Mouse (Mus musculus) telencephalon, adult 2 months (tissue): ENCODE measurements at regions not wholly inside any gene's neighbourhood (a gene's known extent, or its start where the extent isn't known, plus 50 kb on each side); places are given as distances from the start of the nearest gene placed in this dataset.
"Not testable (repeated sequence)": the region's sequence is repeated elsewhere in the genome, so short reads cannot be mapped to it uniquely, and the experiment has no call there.

Experiments
- DNase-seq: peaks from one replicate; pipeline ENCODE4 v3.0.0-alpha.2; 2011; ENCODE audit warnings: low read depth, low spot score

DNA sequence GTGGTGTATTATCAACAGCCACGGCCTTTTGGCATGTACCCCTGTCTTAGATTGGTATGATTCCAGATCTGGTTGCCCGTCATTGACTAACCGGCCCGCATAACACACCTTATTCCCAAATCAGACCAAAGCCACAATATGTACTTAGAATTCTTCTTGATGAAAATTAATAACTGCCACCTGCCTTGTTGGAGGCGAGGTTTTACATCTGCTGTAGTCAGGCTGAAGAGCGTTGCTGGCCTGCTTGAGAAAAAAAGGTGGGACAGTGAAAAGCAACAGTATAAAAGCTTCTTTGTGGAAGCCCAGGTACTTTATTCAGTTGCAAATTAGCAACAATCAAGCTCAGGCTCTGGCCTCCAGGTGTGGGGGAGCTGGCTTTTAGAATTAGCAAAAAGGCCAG is 223.6 kb upstream of the Car8 start:
- not testable (repeated sequence) for DNase-seq

DNA sequence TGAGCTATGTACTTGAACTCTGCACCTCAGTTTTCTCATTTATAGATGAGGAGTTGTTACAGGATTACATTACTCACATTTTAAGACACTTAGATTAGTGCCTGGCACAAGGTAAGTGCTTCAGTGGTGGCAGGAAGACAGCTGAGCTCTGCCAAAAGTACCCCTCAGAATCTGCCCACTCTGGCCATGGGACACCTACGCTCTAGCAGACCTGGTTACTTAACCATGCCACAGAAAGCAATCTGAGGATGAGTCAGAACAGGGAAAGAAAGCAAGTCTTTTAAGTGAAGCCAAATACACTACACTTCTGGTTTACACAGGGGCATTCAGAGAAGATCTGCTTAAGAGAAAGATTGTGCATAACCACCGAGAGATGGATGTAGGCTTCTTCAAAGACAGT is 215.5 kb upstream of the Car8 start:
- no peak for DNase-seq

DNA sequence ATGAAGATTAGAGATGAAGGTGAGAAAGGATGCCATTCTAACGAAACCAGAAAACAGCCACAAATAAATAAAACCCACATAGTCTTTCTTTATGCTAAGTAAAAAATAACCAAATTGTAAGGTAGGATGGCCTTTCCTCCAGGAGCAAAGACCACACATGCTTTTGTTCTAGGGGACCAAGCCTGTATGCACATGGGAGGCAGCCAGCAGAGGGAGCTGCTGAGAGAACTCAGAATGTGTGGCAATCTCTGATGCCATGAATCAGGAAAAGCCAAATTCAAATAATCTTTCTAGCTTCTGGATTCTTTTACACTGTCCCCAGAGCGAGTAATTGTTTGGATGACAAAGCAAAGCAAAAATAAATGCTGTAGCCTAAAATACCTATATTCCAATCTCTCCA is 193.6 kb upstream of the Car8 start:
- DNase-seq, result no peak

DNA sequence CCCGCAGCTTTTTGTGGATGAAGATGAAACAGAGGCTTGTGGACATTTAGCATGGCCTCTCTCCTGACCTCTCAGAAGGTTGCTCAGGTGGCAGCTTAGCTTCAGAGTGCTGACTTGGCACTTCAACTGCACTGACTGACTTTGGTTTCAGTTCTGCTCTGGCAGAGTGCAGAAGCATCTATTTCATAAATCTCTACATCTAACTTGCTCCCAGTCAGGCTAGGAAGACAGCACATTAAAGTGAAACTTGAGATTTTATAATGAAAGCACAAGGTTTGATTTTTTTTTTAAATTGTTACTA is 192.1 kb upstream of the Car8 start:
- DNase-seq, result no peak

DNA sequence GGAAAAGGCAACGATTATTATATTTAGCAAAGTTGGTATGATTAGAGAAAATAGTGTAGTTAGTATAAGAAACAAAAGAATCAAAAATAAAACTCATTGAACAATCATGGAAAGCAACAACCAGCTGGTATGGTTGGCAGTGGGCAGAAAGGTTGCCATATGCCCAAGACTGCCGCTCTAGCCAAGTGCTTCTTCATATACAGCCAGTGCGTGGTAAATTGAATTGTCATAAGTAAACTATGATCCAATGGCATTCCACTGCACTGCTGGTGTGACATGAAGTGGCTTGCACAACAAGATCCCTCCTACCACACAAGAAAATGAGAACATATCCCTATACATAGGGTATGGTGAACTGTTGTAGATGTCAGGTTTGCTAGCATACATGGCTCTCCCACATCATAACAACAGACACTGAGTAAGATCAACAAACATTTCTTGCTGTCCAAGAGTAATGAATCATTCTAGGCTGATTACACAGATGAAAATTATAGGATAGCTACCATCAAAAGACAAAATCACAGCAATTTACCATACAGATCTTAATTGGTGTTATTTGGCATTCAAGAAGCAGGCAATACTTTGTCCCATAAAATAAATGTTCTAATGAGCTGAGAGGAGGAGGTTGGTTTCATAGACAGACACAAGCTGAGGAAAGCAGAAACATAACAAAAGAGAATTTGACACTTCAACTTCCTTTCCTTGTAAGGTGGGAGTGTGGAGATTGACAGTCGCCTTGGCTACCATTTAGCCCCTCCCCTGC is 191.6 kb upstream of the Car8 start:
- DNase-seq, result no peak

DNA sequence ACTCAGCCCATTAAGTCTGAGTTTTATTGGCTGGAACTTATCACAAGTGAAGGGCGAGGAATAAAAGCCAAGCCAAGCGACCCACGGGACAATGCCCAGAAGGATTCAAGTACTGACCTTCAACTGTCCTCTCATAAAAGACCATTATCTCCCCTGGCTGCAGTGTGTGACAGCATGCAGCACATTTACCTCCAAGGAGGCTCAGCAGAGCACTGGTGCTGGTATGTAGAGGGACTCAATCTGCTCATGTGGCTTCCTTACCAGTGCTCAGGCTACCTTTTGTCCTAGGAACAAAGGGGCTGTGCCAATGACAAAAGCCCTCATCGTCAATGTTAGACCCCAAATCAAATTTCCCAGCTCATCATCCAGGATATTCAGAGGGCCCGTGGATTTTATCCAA is 190.9 kb upstream of the Car8 start:
- DNase-seq, result no peak

DNA sequence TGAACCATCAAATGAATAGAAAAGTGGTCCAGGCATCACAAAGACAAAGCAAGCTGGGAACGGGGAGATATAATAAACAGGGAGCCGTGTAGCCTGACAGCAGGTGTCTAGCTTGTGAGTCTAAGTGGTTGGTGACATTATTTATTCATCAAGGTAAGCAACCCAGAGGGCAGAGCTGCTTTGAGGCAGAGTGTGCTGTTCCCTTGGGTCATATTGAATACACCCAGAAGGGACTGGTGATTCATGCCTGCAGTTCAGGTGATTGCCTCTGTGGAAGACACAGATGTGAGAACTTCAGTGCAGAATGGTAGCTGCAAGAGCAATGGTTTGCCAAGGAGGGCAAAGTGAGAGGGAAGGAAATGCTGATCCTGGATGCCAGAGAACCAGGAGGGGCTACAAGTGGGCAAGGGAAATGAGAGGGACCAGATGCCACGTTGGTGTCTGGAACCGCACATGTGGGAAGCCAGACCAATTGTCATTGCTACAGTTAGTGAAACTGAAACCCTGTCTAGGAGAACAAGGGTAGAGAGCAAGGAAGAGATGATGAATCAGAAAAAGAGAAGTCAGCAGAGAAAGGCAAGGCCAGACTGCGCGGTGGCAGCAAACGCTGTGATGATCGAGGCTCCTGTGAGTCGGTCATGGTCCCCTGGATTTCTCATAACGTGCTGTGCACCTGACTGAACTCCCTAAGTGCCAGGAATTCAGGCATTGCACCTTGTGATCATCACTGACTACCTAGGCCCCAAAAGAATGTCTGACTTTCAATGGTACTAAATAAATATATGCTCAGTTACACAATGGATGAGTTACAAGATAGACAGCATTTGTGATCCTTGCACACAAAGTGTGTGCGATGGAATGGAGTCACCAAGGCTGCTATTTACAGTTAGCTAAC is 190.0 kb upstream of the Car8 start:
- DNase-seq, result no peak

DNA sequence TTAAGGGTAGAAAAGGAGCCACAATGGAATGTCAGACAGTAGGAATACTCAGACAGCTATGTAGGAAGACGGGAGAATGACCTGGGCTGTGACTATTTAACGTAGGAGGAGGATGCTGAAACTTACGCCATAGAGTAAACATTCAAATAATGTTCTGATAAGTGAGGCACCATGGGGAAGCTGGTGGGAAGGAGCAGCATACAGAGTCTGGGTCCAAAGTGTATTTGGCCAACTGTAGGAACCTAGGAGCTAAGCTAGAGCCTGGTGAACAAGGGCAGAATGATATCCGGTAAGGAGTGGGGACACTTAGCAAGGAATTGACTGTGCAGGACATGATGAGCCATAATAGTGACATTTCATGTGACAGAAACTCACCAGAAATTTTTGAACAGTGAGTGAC is 189.0 kb upstream of the Car8 start:
- DNase-seq, result no peak

DNA sequence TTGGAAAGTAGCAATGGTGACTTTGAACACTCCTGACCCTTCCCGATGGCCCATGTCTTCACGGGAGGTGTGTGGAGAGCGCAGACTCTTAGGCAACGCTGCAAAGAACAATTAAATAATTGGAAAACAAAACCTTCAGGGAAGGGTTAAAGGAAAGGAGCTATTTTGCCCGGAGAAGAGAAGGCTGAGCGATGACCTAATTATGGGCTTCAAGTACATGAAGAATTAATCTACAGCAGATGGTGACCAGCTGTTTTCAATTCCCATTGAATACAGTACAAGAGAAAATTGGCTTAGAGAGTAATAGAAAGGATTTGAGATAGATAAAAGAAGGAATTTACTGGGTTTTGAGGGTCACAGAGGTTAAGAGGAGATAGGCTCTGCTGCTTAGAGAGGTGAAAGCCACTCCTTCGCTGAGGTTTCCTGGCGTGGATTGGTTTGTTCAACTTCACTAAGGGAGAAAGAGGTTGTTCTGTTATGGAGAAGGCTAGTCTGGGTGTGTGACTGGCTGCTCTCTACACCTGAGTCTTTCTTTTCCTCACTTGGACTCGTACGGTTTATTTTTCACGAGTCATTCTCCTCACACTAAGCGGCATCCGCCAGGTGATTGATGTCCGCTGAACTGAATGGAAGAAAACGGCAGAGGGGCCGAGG is 184.7 kb upstream of the Car8 start:
- no peak for DNase-seq

DNA sequence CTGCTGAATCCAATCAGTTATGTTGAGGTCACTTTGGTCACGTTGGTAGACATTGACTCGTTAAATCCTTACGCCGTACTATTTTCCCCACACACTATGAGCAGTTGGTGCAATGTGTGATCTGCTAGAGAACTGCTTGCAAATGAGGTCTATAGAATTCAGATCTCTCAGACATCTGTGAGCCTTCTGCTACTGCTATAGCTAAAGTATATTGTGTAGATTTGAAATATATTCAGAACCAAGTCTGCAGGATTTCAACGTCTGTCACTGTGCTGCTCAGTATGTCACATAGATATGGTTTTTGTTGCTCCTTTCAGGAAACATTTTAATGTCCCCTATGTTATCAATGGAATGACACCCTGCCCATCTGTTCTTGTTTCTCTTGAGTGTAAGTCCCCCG is 182.4 kb upstream of the Car8 start:
- DNase-seq, result no peak

DNA sequence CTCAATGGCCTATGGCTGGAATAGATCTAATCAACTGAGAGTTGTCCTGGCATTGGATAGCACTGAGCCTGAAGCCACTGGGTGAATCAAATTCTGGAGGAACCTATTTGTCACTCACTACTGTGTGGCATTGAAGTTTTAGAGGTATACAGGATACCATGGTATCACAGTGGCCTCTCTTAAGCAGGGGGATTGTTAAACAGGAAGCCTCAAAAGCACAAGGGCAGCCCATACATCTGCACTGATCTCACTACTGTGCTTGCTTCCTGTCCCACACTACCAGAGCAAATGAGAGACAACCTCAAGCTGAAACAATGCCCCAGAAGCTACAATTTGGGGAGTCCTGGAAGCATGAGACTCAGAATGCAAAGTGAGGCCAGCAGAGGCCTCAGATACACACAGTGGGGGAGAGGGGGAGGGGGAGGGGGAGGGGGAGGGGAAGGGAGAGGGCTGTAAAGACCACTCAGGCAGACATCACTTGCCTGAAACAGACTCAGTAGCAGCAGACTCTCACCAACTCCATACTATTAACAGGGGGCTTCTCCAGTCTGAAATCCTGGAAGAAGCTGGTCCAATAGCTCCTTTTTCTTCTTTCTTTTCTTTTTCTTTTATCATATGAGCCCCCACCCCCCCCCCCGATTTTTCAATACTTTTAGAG is 179.7 kb upstream of the Car8 start:
- DNase-seq, result no peak

DNA sequence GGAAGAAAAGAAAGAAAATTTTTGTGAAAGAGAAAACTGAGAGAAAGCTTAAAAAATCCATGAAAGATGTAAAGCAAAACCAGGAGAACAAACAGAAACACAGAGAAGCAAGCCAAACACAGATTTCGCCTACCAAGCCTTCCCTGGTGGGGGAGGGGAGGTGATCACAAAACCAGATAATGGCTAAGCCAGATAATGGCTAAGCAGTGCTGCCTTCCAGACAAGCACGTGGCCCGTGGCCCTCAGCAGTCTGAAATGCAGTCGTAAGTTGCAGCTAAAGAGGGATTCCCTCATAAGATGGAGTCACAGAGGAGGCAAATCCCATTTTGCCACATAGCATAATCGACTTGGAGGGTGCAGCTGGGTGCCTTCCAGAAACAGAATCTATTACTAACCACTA is 179.0 kb upstream of the Car8 start:
- no peak for DNase-seq

DNA sequence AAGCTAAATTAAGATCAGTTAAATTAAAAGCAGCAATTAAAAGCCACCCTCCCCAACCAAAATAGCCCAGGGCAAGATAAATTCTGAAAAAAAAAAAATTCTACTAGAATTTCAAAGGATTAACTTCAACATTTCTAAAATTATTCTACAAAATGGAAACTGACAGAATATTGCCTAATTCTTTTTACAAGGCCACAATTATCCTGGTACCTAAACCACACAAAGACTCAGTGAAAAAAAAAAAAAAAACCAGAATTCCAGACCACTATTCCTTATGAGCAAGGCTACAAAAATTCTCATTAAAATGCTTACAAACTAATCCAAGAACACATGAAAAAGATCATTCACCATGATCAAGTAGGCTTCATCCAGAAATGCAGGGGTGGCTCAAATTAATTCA is 174.5 kb upstream of the Car8 start:
- no peak for DNase-seq

DNA sequence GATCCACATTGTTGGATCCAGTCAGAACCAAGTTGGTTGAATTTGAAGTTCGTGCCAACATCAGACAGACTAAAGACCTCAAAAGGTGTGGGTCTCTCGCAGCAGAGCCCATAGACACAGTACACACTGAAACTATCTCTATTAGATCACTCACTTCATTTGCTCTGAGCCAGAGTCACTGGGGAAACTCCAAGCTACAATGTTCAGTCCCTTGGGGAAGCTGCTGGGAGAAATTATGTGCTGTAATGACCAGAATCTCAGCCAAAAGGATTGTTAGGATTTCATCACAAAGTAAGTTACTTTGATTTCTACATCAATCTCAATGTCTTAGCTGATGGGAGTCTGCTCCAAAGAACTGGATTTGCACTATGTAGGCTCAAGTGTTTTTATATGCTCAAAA is 161.2 kb upstream of the Car8 start:
- DNase-seq, result no peak

DNA sequence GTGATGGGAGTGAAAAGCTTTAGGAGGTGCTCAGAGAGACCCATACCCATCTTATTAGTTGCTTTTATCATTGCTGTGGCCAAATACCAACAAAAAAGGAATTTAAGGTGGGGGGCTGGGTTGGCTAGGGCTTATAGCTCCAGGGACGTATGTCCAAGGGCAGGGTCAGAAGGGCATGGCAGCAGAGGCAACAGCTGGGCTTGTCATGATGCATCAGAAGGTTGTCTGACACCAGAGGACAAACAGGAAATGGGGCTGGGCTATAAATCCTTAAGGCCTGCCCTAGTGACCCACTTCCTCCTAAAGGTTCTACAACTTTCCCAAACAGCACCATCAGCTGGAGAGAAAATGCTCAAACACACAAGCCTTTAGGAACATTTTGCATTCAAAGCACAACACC is 160.6 kb upstream of the Car8 start:
- DNase-seq, result no peak

DNA sequence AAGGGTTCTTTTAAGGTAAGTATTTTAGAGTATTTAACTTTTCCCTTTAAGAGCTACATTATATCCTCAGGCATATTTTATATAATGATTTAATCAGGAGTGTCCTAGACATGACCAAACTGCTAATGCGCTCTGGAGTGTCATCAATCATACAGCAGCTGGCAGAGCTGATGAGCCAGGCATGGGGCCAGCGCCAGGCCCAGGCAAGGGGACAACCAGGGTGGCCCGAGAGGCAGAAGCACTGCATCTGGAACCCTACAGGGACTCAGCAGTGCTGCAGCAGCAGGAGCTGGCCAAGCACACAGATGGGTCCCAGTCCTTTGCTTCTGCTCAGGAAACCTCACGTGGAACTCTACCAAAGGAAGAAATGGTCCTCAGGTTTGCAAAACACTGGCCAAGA is 160.1 kb upstream of the Car8 start:
- no peak for DNase-seq

DNA sequence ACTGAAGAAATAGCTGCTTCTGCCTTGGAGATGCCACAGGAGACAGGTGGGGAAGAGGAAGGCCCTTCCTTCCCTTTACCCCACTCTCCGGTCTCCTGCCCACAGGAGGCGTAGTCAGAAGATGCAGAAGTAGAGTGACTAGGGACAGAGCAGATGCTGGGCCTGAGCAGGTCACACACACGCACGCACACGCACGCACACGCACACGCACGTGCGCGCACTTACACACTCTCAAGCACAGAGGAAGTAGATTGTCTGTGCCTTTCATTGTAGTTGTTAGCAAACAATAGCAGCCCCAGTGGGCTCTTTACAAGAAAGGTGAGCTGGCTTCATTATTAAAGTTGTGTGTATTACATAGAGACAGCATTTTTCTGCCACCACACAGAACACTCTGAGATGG is 144.3 kb upstream of the Car8 start:
- no peak for DNase-seq

DNA sequence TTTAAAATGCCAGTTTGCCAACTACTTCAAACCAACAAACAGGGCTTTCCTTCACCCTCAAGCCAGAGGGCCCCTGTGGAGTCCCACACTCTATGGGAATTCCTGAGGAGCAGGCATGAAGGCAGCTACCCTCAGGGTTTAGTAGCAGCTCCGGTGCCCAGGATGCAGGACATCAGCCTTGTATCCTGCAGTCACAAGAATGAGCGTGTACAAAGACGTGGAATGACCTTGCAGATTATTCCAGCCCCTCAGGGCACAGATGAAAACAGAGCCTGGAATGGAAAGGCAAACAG is 143.2 kb upstream of the Car8 start:
- DNase-seq, result no peak

DNA sequence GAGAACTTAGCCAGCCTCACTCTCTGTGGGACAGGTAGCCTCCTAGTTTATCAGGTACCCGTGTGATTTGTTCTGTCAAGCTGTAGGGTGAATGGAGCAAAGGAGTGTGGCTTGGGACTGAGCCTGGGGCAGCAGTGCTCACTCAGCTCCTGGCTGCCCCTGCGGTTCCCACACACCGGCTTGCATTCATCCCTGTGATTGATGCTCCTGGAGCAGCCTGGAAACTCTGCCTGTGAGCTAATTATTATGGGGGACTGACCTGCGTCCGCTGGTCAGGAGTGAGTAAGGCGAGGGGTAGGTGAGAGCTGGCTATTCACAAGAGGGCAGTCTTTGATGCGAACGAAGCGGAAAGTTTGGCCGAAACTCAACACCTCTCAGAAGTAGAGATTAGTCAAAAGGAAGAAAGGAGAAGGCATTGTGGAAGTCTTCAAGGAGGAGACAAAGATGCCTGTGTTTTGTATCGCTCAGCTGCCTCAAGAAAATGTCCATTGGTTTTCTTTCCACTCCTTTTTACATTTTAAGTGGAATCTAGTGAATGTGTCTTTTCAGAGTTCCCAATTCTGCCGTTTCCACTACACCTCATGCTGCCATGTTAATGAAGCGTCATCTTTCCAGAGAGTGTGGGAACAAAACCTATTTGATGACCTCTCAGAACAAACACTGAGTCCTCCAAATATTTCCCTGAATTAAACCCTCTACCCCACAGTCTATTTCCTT is 142.7 kb upstream of the Car8 start:
- no peak for DNase-seq

DNA sequence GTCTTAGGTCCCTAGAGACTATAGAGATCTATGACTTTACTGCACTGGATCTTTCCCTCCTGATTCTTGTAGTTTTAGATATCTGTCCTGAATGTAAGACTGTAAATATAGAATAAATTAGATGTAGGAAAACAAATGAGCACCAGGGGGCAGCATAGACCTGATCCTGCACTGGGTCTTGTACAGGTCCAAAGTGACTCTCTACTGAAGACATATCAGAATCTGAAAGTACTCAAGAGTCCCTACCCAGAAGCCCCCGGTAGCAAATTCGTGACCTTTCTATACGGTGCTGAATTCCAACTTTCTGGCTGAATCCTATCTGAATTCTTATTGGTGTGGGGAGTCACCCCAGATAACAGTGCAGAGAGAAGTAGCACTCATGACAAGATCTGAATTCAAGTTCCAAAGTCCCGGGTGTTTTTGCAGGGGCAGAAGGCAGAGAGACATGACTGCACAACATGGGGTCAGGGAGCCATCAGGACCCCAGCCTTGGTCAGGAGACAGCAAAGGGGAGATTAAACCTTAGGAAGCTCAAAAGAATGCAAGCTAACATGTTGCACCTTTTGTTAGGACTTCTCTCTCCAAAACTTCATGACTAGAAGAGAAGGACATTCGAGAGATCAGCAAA is 142.0 kb upstream of the Car8 start:
- peak; percentile 34 for DNase-seq

DNA sequence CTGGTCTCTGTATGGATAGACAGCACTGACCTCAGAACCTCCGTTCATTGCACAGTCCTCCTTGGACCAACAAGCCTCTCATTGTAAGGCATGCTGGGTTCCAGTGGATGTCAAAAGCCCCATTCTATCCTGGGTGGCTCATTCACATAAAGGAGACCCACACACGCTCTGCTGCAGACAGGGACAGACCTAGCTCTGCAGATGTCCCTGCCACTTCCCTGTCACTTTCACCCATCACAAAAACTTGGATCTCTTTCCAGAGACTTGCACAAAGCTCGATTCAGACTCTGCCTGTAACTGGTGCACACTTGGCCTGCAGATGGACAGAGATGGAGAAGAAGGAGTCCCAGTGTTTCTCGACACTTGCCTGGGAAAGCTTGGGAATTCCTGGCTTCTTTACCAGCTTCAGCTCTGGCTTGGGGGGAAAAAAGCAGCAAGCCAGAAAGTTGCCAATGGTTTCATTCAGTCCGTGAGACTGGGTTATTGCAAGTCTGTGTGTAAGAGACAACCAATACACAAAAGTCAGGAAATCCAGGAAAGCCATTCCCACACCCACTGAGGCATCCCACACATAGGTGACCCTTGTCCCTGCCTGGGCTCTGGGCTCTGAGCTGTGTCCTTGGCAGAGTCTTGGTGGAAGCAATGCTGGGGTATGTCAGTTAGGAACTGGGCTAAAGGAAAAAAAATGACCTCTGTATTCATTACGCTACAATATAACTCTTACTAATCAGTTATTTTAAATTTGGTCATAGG is 136.1 kb upstream of the Car8 start:
- DNase-seq, result peak; percentile 62
